Mouse (Mus musculus) embryonic facial prominence, embryonic 15.5 days (tissue): ENCODE data around the gene Ccdc15. TPM values are rescaled to one million over a fixed set of nuclear protein-coding genes. Genes with fewer than 3 reads are reported as not detected.

ENCODE experiments used
- ATAC-seq: fragments of 200-750 bp; cut with Nextera tagmentation; 2 replicates; pipeline ENCODE4 v1.8.0; 2017; ENCODE audit warnings: low read depth, moderate TSS enrichment; ENCODE audit not compliant: insufficient number of reproducible peaks, low FRiP score, low TSS enrichment
- H3K27ac ChIP-seq: fragments of 300-500 bp; sonication (generic); replicated peaks from 2 replicates; pipeline ENCODE4 v1.5.1; 2015; ENCODE audit warnings: mild to moderate bottlenecking, inconsistent platforms
- H3K27me3 ChIP-seq: fragments of 300-500 bp; sonication (generic); 2 replicates; pipeline ENCODE4 v1.6.1; 2015; ENCODE audit warnings: inconsistent platforms
- H3K36me3 ChIP-seq: fragments of 300-500 bp; sonication (generic); 2 replicates; pipeline ENCODE4 v1.6.1; 2015; ENCODE audit warnings: mild to moderate bottlenecking, inconsistent platforms
- H3K4me1 ChIP-seq: fragments of 300-500 bp; sonication (generic); 2 replicates; pipeline ENCODE4 v1.6.1; 2015; ENCODE audit warnings: inconsistent platforms
- H3K4me2 ChIP-seq: fragments of 300-500 bp; sonication (generic); replicated peaks from 2 replicates; pipeline ENCODE4 v1.6.1; 2015; ENCODE audit warnings: mild to moderate bottlenecking, inconsistent platforms
- H3K4me3 ChIP-seq: fragments of 300-500 bp; sonication (generic); replicated peaks from 2 replicates; pipeline ENCODE4 v1.5.1; 2015; ENCODE audit warnings: mild to moderate bottlenecking, inconsistent platforms
- H3K9ac ChIP-seq: fragments of 300-500 bp; sonication (generic); 2 replicates; pipeline ENCODE4 v1.6.1; 2015; ENCODE audit warnings: inconsistent platforms
- H3K9me3 ChIP-seq: fragments of 300-500 bp; sonication (generic); replicated peaks from 2 replicates; pipeline ENCODE4 v1.6.1; 2016; ENCODE audit warnings: inconsistent platforms
- whole genome bisulfite sequencing: fragments of 180-500 bp; shearing (Covaris S2); methylation state at CpG from one replicate; pipeline ENCODE4 v1.1.7; 2015; 5-methylcytosine and 5-hydroxymethylcytosine counted together
- polyA plus RNA-seq: library from polyadenylated mRNA; unstranded; fragments of >200 nt; fragmentation: Nextera tagmentation; extraction: Ambion mirVana; gene quantifications from 2 replicates; pipeline ENCODE4 v1.2.1, GENCODE M21; 2015

Gene Ccdc15
- polyA plus RNA-seq, 1 experiment from 2014 or later = 8.7 TPM

DNA sequence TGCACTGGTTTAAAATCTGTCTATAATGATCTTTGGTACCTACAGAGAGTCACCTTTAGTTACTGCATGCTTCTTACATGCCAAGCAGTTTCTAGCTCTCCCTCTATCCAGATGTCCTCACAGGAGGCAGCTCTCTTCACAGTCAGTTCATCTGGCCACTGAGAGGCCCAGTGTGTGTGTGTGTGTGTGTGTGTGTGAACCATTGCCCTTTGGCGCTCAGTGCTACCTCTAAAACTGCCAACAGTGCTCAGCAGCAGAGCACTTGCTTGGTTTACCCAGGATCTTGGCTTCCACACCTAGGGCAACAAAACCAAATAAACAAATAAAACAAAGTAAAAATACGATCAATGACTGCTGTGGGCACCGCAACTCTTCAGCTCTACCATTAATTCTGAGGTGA lies 98.3 kb downstream of the Ccdc15 start:
- WGBS = 84% methylated on average over 3 of the region's 3 CpGs

DNA sequence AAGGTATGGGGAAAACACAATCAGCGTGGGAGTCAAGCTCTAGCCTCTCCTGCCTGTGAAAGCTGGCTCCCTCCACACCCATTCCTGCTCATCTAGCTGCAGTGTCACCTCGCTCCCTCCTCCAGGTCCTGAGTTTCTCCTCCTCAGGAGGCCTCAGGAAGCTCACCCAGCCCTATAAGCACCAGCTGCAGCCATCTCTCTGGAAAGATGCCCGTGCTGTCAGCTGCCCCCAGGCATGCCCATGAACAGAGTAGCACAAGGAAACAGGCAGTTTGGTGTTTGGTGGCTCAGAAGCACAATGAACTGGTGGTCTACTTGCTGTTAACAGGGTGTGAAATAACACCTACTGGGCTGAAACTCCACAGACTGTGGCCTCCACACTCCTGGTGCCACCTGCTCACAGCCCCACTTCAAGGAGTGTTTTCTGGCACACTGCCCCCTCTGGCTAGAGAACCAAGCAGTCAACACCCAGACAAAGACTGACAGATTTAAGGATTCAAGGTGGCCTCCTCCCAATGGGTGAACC lies 99.8 kb downstream of the Ccdc15 start:
- 0 out of 2 replicates have a peak, but pooled peaks cover 2% of the 10 kb centered on the region for H3K4me1 ChIP-seq
- no peak overlapping the region for H3K4me2 ChIP-seq
- no peak for ATAC-seq
- H3K9me3 ChIP-seq = no peaks in the 10 kb centered on the region
- H3K36me3 ChIP-seq = no peaks in the 10 kb centered on the region
- no peak overlapping the region for H3K4me3 ChIP-seq
- no peak overlapping the region for H3K27ac ChIP-seq
- WGBS = 36% methylated on average over 3 of the region's 3 CpGs
- no peak overlapping the region for H3K9ac ChIP-seq
- H3K27me3 ChIP-seq = no peaks in the 10 kb centered on the region

More for the DNA sequence above, 98.3 kb downstream of the Ccdc15 start:
- no peak overlapping the region for H3K4me2 ChIP-seq
- no peaks in the 10 kb centered on the region for H3K36me3 ChIP-seq
- no peak for ATAC-seq
- no peaks in the 10 kb centered on the region for H3K9me3 ChIP-seq
- no peak overlapping the region for H3K4me3 ChIP-seq
- no peak overlapping the region for H3K27ac ChIP-seq
- no peak overlapping the region for H3K9ac ChIP-seq
- H3K4me1 ChIP-seq = peaks cover 8% of the 10 kb centered on the region
- no peaks in the 10 kb centered on the region for H3K27me3 ChIP-seq

DNA sequence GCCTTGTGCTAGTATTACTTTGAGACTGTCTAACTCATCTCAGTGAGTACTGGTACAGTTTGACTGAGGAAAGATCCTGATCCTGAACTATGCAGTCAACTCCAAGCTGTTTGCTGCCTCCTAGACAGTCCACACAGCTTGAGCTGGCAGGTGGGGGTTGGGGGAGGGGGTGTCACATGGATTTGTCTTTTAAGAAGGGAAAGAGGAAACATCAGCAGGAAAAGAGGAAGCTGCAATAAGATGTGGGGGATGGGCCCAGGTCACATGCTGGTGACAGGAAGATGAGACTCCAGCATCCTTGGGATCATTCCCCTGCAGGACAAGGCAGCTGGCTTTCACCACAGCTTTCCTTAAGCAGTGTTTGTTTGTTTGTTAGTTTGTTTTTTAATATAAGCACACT lies 100.8 kb downstream of the Ccdc15 start:
- Histone ChIP-seq H3K4me1 (0 out of 2 replicates have a peak, but pooled peaks cover 2% of the 10 kb centered on the region), H3K9ac (no peak overlapping the region), H3K36me3 (no peaks in the 10 kb centered on the region), H3K27ac (no peak overlapping the region), H3K4me2 (no peak overlapping the region), H3K9me3 (no peaks in the 10 kb centered on the region), H3K4me3 (no peak overlapping the region), H3K27me3 (no peaks in the 10 kb centered on the region)
- no peak for ATAC-seq

DNA sequence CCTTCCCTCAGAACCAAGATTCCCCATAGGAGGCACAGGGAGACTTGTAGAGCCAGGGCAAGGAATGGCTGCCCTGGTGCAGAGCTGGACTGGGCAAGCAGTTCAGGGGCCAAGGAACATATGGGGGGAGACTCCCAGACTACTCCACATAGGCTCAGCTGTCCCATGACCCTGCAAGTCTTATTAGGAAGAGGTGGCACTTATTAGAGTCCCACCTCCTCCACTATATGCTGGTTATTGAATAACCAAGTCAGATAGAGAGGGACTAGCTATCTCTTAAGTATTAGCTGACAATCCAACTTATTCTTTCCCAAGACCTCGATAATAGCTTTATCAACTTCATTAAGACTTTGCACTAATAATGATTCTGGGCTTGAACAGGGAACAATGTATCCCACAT lies 102.4 kb downstream of the Ccdc15 start:
- H3K36me3 ChIP-seq = no peaks in the 10 kb centered on the region
- WGBS = 93% methylated on average over 1 of the region's 1 CpGs
- H3K4me1 ChIP-seq = 0 out of 2 replicates have a peak, but pooled peaks cover 2% of the 10 kb centered on the region
- no peak overlapping the region for H3K4me3 ChIP-seq
- no peak overlapping the region for H3K9ac ChIP-seq
- no peak for ATAC-seq
- H3K9me3 ChIP-seq = no peaks in the 10 kb centered on the region
- no peaks in the 10 kb centered on the region for H3K27me3 ChIP-seq
- H3K27ac ChIP-seq = no peak overlapping the region
- no peak overlapping the region for H3K4me2 ChIP-seq

DNA sequence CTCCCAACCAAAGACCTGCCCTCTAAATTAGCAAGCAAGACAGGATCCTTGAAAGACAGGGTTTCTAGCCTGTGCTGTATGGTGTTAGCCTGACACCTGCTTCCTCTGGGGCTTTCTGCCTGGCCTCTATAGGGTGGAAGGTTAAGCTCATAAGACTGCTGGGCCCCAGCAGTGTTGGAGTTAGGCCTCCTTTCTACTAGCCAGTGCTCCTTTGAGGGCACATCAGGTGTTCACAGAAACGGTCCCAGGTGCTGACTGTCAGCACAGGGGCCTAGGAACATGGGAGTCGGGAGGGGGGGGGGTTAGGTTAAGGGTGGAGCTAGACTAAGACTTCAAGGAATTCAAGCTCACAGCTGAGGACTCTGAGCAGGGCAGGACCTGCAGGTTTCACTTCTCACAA lies 102.8 kb downstream of the Ccdc15 start:
- Histone ChIP-seq H3K4me1 (0 out of 2 replicates have a peak, but pooled peaks cover 2% of the 10 kb centered on the region), H3K36me3 (no peaks in the 10 kb centered on the region), H3K4me2 (no peak overlapping the region), H3K27ac (no peak overlapping the region), H3K9ac (no peak overlapping the region), H3K4me3 (no peak overlapping the region), H3K9me3 (no peaks in the 10 kb centered on the region), H3K27me3 (no peaks in the 10 kb centered on the region)
- no peak for ATAC-seq
- 52% methylated on average over 2 of the region's 2 CpGs for WGBS

DNA sequence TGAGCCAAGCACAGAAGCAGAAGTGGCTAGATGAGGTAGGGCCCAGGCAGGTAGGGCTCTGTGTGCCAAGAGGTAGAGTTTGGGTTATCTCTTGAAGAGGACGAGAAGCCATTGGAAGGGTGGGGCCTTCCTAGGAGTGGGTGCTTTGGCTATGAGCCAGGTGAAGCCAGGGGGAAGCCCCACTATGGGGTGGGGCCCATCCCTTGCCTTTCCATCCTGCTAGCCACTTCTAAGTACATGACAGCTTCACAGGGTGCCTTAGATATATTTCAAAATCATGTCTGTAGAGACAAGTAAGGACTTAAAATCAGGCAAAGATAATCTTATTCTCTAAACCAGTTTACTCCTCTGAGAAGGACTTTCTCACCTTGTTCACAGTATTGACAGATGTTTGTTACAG lies 103.6 kb downstream of the Ccdc15 start:
- H3K4me1 ChIP-seq = 0 out of 2 replicates have a peak, but pooled peaks cover 2% of the 10 kb centered on the region
- H3K9me3 ChIP-seq = no peaks in the 10 kb centered on the region
- no peaks in the 10 kb centered on the region for H3K27me3 ChIP-seq
- H3K4me3 ChIP-seq = no peak overlapping the region
- H3K9ac ChIP-seq = no peak overlapping the region
- WGBS = 69% methylated on average over 1 of the region's 1 CpGs
- no peaks in the 10 kb centered on the region for H3K36me3 ChIP-seq
- H3K27ac ChIP-seq = no peak overlapping the region
- no peak; the same call in 1 of the 2 replicates for ATAC-seq
- no peak overlapping the region for H3K4me2 ChIP-seq

DNA sequence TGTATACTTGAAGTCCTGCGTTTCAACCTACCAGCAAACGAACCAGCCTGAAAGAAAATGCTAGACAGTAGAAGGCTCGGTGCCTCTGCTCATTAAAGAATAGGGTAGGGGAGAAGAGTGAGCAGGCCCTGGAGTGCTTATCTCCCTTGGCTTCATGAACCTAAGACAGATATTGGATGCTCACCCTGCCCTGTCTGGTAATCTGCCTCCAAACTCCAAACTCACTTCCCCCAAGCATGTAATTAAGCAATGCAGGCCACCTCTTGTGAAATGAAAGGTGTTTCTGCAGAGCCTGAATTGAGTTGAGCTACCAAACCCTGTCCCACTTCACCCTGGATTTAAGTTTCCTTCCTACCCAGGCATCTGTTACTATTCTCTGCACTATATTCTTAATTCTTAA lies 105.5 kb downstream of the Ccdc15 start:
- no peaks in the 10 kb centered on the region for H3K27me3 ChIP-seq
- ATAC-seq = no peak
- H3K9ac ChIP-seq = no peak overlapping the region
- 86% methylated on average over 3 of the region's 3 CpGs for WGBS
- no peak overlapping the region for H3K4me2 ChIP-seq
- H3K4me3 ChIP-seq = no peak overlapping the region
- no peak overlapping the region for H3K27ac ChIP-seq
- no peaks in the 10 kb centered on the region for H3K4me1 ChIP-seq
- no peaks in the 10 kb centered on the region for H3K36me3 ChIP-seq
- H3K9me3 ChIP-seq = no peaks in the 10 kb centered on the region

DNA sequence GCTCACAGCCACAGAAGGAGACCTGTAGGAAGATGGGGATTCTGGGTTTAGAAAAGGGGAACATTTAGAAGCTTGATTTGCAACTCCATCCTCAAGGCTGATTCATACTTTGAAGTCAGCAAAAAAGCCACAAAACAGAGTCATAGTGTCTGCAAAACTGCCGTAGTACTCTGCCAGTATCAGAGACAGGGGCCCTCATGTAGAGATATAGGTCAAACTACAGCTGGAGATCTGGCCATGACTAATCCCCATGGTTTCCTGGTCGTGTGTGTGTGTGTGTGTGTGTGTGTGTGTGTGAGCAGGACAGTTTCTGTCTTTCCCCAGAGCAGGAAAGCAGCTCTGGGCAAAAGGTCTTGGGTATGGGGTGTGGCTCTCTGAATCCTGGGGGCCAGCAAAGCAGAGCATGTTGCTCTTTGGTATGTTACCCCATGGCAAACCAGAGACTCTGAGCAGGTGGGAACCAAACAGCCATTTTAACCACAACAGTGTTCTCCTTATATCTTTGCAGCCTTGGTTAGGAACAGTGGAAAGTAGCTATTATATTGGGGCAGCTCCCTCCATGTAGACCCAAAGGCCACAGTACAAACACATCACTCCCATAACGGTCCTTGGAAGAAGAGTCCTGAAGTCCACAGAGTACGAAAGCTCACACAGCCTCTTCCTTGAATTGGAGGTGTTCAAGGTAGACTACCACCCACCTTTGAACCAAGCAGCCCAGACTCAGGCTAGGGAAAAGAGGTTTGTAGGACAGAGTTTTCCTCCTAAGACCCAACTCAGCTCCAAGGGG lies 112.1 kb downstream of the Ccdc15 start:
- H3K4me1 ChIP-seq = peaks cover 6% of the 10 kb centered on the region; the same call in 1 of the 2 replicates
- H3K36me3 ChIP-seq = no peaks in the 10 kb centered on the region
- no peaks in the 10 kb centered on the region for H3K27me3 ChIP-seq
- no peak overlapping the region for H3K4me2 ChIP-seq
- no peak overlapping the region for H3K4me3 ChIP-seq
- 60% methylated on average over 4 of the region's 4 CpGs for WGBS
- no peak for ATAC-seq
- no peaks in the 10 kb centered on the region for H3K9me3 ChIP-seq
- H3K27ac ChIP-seq = no peak overlapping the region
- H3K9ac ChIP-seq = no peak overlapping the region

DNA sequence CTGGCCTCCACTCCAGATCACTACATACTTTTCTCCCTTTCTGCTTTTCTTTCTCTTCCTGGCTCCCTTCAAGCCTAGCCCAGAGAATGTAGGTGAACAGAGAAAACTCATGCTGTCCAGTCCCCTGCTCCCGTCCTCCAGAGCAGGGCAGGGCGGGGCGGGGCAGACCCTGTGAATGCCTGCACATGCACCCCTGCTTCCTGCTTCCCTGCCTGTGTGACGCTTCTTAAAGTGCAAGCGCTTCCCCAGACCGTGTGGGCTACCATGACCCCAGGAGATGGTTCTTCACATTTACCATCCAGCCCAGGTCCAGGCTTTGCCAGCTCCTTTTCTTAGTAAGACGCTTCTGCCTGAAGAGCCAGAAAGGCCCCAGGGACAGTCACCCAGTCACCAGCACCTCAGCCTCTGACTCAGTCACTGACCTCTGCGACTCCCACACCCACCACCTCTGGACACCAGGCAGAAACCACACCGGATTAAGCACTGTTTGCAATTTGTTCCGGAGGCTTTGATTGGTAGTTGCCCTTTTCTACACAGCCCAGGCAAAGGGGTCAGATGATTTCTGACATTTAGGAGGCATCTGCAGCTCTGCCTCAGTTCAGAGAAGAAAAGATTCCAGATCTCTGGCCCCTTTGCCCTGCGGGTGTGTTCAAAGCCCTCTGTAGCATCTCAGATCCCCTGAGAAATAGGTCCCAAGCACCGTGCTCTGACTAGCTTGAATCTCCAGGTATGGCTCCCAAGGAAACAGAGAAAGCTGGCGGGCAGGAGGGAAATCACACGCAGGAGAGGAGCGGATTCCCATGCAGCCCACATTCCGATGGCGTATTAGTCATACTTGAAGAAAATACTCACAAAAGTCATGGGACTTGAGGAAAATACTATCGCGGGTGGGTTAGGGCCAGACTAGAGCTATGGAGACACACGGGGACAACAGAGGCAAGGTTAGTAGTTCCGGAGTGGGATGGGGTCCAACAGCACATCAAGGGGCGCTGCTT lies 115.7 kb downstream of the Ccdc15 start:
- no peak overlapping the region for H3K9ac ChIP-seq
- H3K27me3 ChIP-seq = no peaks in the 10 kb centered on the region
- no peak overlapping the region for H3K4me3 ChIP-seq
- H3K4me1 ChIP-seq = peaks cover 6% of the 10 kb centered on the region; the same call in 1 of the 2 replicates
- H3K9me3 ChIP-seq = no peaks in the 10 kb centered on the region
- no peak for ATAC-seq
- no peak overlapping the region for H3K4me2 ChIP-seq
- 0 out of 2 replicates have a peak overlapping the region, but pooled peaks have one; percentile 34 for H3K27ac ChIP-seq
- no peaks in the 10 kb centered on the region for H3K36me3 ChIP-seq
- 47% methylated on average over 22 of the region's 22 CpGs for WGBS

DNA sequence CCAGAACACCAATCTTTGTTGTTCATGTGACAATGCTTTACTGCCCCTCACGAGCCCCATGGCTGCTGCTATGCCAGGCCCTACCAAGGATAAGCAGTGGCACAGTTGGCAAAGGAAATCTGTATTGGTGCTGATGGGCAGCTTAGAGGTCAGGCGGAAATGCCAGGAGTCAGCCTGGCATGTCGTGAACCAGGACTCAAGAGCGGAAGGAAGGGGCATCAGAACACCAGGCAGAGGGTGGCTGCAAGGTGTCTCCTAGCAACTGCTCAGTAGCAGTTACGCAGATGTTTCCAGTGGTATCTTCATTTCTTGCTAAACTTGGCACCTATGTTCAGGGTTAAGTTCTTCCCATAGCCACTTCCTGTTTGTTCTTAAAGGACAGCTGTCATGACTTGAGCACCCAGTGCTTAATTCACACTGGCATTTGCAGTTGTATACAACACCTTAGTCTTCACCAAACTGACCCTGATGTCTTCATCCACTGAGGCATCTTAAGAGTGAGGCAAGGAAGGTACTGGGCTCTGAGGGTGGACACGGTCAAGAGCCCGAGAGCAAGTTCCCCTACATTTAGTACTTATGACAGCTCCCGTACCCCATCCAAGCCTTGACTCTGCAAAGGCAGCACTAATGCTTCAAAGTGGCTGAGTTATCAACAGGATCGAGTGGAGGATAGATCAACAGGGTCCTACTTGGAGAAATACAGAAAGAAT lies 117.6 kb downstream of the Ccdc15 start:
- Histone ChIP-seq H3K4me1 (peaks cover 6% of the 10 kb centered on the region; the same call in 1 of the 2 replicates), H3K9ac (no peak overlapping the region), H3K4me3 (no peak overlapping the region), H3K9me3 (no peaks in the 10 kb centered on the region), H3K36me3 (no peaks in the 10 kb centered on the region), H3K4me2 (no peak overlapping the region), H3K27ac (no peak overlapping the region), H3K27me3 (no peaks in the 10 kb centered on the region)
- no peak for ATAC-seq
- 92% methylated on average over 9 of the region's 9 CpGs for WGBS
